Mouse (Mus musculus): ENCODE data around the gene Nos3.

The Nos3 gene

DNA sequence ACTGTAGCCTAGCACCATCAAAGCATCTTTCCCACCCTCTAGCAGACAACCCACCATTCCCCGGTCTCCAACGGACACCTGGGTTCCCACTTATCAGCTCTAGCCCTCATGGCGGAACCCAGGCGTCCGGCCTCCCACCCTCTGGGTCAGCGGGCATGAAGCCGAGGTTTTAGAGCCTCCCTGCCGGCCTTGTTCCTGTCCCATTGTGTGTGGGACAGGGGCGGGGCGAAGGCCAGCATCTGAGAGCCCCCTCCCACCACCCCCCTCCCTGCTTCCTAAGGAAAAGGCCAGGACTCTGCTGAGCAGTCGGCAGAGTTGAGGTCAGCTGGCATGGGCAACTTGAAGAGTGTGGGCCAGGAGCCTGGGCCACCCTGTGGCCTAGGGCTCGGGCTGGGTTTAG, at the start of gene Nos3:
TSS of gene Nos3 (plus strand) at position 303 of the 400 bp plus-strand sequence.
- DNase-seq: no peak

DNA sequence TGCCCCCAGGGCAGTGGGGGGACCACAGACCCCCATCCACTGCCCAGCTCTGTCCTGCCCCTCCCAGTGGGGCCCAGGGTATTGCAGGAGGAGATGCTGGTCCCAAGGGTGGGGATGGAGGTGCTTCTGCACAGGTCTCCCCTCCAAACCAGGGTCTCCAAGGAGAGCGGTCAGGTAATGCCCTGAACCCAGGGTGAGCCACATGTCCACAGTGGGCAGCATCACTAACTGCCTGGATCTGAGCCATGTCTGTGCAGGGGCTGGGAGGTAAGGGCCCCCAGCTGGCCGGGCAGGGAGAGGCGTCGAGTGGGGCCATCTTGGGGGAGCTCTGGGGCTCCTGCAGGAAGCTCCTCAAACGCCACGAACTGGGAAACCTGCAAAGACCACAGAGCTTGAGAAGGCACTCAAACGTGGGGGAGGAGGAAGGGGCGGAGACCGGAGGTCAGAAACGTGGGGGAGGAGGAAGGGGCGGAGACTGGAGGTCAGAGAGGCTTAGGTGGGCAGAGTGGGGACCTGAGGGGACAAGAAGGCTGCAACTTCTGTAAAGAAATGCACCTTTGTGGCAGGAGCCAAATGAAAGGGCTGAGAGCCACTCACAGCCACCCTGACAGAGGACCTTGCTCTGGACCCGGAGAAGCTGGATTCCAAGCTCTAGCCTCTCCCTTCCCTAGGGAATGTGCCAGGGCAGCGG, 44.7 kb upstream of the Nos3 start:
- DNase-seq: no peak

DNA sequence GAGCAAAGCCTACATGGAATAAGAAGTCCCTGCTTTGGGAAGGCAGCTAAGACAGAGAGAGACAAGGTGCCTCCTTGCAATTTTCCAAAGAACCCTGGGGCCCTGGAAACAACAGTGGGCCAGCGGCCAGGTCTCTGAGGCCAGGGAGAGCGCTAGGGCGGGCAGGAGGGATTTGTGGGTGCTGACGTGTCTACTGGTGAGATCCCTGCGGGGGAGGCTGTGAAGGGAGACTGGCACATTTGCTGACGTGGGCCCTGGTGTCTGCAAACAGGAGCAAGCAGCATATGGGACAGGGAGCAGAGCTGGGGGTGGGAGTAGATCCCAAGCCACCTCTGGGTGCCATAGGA, 44.2 kb upstream of the Nos3 start:
- DNase-seq: no peak

DNA sequence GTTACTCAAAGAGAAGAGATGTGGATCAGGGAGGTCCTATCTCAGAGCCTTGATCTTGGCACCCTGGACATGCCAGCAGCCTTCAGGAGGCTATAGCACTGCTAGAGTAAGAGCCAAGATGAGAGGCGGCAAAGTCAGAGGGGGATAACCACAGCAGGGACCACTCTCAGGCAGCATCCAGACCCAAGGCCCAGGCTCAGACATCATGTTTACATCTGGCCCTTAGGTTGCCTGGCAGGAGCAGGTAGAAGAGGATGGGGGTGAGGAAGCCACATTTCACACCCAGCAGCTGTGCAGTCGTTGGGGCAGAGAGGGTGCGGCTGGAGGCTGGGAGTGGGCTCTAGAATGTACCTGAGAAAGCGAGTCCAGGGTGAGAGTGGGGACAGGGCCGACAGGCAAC, 43.7 kb upstream of the Nos3 start:
- DNase-seq: no peak

DNA sequence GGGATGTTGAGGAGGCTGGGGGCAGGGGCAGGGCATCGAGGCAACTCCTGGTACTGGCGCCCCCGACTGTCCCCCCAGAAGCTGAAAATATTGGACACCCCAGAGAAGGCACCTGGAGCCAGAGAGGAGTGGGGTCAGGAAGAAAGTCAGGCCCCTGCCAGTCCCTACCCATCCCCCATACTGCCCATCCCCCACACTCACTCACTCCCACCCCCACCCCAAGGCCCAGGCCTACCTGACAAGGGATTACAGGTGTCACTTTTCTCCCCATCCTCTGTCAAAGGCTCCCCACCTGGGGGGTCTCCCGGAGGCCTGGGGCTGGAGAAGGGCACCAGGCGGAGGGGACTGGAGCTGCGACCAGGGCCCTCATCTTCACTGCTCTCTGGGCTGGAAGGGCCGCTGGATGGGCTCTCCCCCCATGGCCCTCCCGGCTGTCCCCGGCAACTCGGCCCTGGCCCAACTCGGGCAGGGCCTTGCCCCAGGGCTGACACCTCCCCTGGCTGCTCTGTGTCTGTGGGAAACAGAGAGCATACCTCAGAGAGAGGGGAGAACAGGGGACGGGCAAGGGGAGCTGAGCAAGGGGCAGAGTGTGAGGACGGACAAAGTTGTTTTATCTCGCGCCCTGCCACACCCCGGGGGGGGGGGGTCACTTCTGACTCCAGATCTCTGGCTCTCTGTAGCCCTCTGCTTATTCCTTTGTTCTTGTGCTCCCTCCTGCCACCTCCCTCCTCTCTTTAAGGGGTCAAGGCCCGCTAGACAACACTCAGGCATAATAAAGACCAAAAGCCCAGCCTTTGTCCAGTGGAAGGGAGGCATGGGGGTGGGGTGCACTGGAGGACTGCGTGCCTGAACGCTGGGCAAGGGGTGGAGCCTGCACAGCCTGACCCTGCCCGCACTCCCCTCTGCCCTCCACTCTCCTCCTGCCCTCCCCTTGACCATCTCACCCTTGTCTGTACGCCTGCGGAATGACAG, 42.6 kb upstream of the Nos3 start:
- no peak for DNase-seq

DNA sequence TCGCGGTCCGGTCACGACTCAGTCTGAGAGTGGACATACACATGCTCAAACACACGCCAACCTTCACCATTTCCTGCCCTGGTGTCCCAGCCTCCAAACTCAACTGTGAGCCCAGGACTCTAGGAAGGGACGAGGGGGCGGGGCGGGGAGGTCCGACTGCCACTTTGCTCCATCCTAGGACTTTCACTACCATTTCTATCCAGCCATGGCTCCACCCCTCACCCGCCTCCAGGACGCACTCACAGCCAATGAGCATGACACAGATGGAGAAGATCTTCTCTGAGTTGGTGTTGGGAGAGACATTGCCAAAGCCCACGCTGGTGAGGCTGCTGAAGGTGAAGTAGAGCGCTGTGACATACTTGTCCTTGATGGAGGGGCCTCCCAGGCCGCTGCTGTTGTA, 39.4 kb upstream of the Nos3 start:
- DNase-seq: no peak

DNA sequence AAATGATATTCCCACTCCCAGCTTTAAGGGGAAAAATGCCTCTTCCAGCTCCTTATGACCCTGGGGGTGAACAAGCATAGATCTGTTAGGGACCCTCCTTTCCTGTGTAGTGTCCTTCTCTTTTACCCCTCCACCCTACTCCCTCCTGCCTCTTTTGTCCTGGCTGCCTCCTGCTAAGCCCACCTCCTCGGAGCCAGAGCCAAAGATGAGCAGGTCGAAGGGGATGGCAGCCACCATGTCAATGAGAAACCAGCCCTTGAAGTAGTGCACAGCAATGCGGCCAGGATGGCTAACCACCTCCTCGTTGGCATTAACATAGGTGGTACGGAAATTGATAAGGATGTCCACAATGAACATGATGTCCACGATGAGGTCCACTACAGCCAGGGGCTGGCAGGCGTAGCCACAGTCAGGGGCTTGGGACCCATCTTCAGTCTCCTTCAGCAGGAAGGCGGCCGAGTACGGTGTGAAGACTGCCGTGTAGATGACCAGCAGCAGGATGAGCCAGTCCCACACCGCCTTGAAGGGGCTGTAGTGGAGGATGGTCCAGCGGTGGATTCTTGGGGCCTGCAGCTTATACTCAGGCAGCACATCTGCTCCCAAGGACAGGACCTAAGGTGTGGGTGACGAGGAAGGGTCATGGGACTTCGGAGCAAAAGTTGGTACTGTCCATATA, 38.3 kb upstream of the Nos3 start:
- no peak for DNase-seq

DNA sequence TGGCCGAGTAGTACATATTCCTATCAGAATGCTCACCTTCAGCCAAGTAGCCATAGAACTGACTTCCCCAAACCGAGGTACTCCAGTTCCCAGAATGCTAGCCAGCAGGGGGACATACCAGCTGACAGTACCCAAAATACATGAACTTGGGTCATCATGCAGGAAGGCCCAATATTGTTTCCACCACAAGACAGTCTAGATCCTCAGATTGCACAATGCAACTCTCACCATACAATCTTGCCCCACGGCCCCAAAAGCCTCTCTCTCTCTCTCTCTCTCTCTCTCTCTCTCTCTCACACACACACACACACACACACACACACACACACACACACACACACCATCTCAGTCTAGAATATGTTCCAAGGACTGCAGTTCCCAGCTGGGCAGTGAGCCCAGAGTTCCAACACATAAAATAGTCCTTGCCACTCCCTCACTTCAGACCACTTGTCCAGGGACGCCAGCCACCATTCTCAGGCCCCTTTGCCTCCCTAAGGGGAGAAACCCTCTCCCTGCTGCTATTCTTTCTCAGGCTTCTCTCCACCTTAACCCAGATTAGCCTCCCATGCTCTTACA, 37.7 kb upstream of the Nos3 start:
- DNase-seq: no peak

DNA sequence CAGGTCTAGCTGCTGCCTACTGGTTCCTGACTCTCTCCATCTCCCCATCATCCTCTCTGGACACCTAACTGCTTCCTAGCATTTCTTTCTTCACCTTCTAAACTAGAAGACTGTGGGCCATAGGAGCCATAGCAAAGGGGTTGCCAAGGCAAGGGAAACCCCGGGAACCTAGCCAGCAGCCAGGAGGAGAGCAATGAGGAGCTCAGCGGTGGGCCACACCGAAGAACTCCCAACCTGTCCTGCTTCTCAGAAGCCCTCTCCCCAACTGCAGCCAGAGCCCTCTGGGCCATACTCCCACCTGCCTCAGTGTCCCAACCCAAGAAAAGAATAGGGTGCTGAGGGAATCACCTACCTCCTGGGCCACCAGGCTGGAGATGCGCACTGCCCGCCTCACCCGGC, 35.8 kb upstream of the Nos3 start:
- DNase-seq: no peak

DNA sequence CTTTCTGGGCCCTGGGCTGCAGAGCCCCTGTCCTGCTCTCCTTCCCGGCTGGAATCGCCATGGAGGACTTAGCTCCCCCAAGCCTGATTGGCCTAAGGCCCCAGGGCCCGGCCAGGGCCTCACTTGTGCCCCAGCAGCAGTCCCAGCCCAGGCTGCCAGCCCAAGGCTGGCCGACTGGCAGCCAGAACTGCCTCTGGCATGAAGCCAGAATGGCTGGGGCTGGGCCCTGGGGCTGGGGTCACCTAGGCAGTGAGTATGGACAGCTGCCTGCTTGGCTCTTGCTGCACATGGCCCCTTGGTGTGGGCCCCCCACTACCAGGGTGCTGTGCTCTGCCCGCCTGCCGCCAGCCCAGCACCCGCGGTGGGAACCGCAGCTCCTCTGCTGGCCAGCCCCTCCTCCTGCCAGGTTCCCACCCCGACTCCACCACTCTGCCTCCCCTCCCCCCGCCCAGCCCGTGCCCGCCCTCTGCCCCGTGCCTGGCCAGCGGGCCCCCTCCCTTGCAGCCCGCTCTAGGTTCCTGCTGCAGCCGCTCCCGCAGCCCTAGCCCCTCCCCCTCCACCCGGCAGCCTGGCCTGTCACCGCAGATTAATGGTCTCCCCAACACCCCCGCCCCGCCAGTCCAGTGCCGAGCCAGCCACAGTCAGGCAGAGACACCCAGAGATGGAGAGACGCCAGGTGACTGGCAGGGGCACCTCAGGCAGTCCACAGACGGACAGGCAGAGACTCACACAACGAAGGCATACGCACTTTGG, 35.2 kb upstream of the Nos3 start:
- DNase-seq: no peak

DNA sequence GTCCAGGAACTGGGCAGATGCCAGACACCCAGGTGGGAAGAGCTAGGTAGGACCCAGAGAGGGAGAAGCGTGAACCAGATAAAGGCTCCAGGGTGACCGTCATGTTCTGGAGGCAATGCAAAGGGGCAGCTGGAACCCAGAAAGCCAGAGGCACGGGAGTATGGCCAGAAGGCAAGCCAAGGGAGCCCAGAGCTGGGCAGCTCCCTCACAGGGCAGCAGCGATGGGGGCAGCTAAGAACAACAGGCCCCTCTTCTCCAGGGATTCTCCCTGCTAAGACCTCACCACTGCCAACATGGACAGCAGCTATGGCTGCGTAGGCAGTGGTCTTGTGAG, 34.7 kb upstream of the Nos3 start:
- DNase-seq: no peak

DNA sequence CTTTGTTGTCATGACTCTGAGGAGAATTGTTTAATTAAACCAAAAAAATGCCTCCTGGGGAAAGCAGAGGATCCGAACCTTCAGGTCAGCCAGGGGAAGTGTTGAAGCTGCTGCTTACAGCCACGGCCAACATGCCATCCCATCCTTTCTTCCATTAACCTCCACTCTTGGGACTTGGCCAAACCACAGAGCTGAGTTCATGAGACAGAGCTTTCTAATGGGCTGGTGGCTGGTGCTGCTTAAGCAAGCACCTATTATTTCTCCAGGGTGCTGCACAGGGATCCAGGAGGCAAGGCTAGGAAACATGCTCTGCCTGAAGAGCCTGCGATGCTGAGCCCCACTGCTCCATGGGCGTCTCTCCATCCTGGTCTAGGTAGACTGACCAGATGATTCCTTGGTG, 32.2 kb upstream of the Nos3 start:
- no peak for DNase-seq

DNA sequence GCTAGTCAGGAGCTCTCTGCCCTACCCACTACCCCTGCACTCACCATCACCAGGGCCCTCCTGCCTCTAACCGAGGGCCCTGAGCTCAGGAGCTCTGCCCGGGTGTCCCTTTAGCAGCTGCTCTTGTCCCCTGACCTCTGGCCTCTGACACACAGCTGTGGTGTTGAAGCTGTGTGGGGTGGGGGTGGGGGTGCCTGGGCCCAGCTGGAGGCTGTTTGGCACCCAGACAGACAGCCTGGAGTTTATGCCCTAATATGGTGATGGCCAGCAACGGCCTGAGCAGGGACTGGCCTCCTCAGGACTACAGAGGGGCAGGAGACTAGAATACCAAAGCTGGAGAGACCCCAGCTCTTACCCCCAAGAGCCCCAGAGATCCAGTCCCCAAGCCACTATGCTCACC, 29.9 kb upstream of the Nos3 start:
- no peak for DNase-seq

DNA sequence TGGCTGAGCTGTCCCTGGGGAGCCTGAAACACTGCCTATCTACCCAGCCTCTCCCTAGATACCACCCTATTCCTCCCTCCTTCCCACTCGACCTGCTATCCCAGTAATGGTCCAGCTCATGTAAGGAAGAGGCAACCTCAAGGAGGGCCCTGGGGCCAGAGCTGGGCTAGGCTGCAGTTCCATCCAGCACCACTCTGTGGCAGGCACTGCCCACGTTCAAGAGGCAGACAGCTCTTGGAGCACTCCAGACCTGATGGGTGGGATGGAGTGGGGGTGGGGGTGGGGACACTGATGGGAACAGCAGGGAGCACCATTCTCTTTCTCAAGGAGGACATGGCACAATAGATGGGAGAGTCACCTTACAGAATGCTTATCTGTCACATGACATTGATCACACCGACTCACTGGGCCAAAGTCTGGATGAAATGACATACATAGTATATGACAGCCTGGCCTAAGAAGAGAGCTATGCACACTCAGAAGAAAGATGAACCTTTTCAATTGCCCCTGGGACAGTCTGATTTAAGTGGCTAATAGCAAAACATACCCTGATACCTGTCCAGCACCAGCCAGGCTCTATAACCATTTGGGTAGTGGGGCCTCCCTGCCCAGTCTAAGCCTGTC, 28.6 kb upstream of the Nos3 start:
- no peak for DNase-seq

DNA sequence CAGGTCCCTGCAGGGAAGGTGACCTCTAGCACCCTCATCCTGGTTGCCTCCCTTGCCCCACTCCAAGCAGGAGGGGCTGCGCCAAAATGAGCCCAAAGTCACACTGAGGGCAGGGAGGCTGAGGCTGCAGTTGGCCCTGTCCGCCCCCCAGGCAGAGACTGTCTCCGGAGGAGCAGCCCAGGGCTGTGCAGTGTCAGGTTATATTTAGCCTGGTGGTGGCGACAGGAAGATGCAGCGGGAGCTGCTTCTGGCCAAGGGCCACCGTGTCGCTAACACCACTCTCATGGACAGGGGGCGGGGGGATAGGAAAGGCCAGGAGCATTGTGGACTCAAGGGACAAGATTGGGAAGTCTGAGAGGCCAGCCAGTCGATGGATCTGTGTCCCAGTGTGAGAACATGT, 27.2 kb upstream of the Nos3 start:
- no peak for DNase-seq

DNA sequence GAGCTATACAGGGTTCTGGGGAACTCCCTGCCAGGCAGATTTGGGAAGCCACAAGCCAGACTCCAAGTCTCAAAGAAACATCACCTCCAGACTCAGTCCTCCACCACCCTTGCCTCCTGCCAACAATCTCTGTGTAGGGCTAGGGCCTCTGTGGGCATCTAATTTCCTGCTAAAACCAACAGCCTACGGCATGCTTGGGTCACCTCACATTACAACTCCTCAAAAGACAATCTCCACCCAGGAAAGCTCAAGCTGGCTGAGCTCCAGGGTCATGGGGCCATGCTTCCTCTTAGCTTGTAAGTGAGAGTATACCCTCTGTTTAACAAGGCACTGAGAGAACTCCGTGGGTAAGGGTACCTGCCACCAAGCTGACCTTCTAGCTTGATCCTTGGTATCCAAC, 26.8 kb upstream of the Nos3 start:
- DNase-seq: no peak

DNA sequence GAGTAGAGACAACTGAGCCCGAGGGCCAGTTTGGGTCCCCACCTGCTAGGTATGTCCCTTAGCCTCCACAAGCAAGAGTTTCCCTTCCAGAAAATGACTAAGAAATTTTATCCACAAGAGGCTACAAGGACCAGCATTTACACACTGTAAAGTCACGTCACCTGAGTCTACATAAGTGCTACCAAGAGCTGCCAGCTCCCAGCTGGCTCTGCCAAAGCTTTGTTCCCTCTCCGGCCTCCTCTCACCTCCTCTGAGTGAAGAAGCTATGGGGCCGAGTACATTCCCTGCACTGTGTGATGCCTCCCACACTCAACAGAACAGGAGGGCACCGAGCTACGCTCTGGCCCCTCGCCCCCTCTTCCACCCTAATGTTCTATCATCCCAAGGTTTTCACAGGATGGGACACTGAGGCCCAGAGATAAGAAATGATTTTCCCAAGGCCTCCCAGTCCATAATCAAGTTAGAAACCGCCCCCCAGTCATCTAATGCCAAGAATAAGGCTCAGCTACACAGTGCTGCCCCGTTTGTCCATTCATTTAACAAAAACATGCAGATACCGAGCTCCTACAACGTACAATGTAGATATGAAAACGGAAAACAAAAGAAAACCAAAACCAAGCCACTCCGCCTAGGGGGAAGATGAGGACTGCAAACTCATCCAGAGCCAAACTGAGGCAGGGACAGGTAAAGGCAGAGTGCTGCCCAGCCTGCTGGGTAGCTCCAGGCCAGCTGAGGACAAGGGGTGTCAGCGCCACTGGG, 22.2 kb upstream of the Nos3 start:
- DNase-seq: no peak

DNA sequence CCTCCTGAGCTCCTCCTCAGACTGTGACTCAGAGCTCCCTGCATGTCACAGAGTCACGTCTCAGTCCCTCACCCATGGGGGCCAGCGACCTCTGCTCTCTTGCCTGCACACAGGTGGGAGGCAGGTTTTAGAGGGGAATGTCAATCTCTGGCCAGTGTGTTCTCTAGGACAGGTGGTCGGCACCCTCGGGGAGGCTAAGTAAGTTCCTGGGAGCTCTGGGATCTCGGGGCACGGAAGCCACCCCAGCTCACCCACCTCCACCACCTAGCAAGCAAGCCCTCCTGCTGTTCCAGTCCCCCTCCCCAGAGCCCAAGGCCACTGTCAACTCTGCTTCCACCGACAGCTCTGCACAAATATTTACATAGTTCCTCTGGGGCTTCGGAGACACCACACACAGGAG, 21.6 kb upstream of the Nos3 start:
- DNase-seq: no peak

DNA sequence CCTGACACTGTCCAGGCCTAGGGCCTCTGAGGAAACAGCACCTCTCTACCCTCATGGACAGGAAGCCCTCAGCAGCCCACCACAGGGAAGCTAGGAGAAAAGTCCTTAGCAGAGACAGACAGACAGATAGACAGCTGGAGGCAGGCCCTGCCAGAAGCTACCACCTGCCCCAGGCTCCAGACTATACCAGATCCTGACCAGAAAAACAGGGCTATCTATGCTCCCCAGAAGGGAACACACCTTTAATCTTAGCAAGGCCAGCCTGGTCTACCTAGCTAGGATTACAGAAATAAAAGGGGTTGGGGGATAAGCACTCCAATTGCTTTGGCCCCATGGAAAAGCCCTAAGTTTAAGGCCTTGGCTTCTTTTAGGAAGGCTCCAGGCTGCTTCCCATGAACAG, 21.2 kb upstream of the Nos3 start:
- no peak for DNase-seq

DNA sequence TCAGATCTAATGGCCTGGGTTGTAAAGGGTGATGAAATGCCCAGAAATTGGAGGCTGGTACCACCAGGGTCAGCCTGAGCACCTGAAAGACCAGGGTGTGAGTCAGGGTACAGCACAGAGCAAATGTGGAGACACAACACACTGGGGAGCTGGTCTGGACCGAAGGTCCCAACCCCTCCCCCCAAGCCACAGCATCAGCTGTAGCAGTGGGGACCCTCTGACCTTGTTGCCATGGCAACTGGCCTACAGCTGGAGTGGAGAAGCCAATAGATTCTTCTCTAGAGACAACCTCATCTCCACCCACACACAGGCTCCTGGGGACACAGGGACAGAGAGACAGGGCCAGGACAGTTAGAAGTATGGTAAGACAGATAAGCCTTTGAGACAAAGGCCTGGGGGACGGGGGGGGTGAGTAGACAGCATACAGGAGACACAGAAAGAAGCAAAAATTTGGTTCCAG, 20.6 kb upstream of the Nos3 start:
- no peak for DNase-seq

DNA sequence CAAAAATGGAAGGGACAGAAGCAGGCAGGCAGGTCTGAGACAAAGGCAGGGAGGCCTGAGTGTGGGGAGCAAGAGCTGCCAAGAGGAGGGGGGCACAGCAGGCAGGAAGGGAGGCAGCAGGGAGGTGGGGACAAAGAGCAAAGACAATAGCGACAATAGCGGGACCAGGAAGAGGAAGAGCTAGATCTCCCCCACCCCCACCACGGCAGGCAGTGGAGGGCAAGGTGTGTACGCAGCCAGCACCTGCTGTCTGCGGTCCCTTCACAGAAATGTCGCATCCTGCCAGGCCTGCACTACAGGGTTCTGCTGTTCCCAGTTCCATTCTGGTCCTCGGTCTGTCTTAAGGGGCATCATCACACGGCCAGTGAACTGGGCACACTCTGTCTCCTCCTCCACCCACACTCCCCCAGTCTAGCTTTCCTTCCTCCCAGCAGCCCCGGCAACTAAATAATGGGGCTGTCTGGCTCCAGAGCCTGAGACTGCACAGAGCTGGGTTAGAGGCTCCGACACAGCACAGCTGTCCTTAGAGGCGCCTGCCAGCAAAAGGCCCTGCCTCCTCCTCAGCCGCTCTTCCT, 20.0 kb upstream of the Nos3 start:
- DNase-seq: no peak
